Mouse (Mus musculus) heart, embryonic 15.5 days (tissue): Measurements from ENCODE around the gene Cobll1. TPM values are rescaled to one million over a fixed set of nuclear protein-coding genes. Genes with fewer than 3 reads are reported as not detected.

Experiments
- ATAC-seq: fragments of 200-750 bp; cut with Nextera tagmentation; replicated peaks from 2 replicates; pipeline ENCODE4 v1.8.0; 2017; ENCODE audit warnings: low read depth, moderate TSS enrichment; ENCODE audit not compliant: insufficient number of reproducible peaks, insufficient read depth, low FRiP score
- H3K27ac ChIP-seq: fragments of 300-500 bp; sonication (generic); 2 replicates; pipeline ENCODE4 v1.5.1; 2015; ENCODE audit warnings: mild to moderate bottlenecking, inconsistent platforms
- H3K27me3 ChIP-seq: fragments of 300-500 bp; sonication (generic); 2 replicates; pipeline ENCODE4 v1.6.1; 2015; ENCODE audit warnings: inconsistent platforms
- H3K36me3 ChIP-seq: fragments of 300-500 bp; sonication (generic); 2 replicates; pipeline ENCODE4 v1.6.1; 2015; ENCODE audit warnings: mild to moderate bottlenecking, inconsistent platforms
- H3K4me1 ChIP-seq: fragments of 300-500 bp; sonication (generic); replicated peaks from 2 replicates; pipeline ENCODE4 v1.6.1; 2015; ENCODE audit warnings: inconsistent platforms
- H3K4me2 ChIP-seq: fragments of 300-500 bp; sonication (generic); 2 replicates; pipeline ENCODE4 v1.6.1; 2015; ENCODE audit warnings: inconsistent platforms, mild to moderate bottlenecking, moderate library complexity
- H3K4me3 ChIP-seq: fragments of 300-500 bp; sonication (generic); 2 replicates; pipeline ENCODE4 v1.5.1; 2015; ENCODE audit warnings: mild to moderate bottlenecking, inconsistent platforms
- H3K9ac ChIP-seq: fragments of 300-500 bp; sonication (generic); 2 replicates; pipeline ENCODE4 v1.6.1; 2015; ENCODE audit warnings: mild to moderate bottlenecking, inconsistent platforms
- H3K9me3 ChIP-seq: fragments of 300-500 bp; sonication (generic); replicated peaks from 2 replicates; pipeline ENCODE4 v1.6.1; 2016; ENCODE audit warnings: inconsistent platforms
- WGBS: fragments of 180-500 bp; shearing (Covaris S2); methylation state at CpG from one replicate; pipeline ENCODE4 v1.1.7; 2015; ENCODE audit warnings: mixed read lengths; 5-methylcytosine and 5-hydroxymethylcytosine counted together
- polyA plus RNA-seq: library from polyadenylated mRNA; unstranded; fragments of >200 nt; fragmentation: Nextera tagmentation; extraction: Ambion mirVana; gene quantifications from 2 replicates; pipeline ENCODE4 v1.2.1, GENCODE M21; 2015

Gene Cobll1
- polyA plus RNA-seq, 1 experiment from 2014 or later, result 9.9 TPM

- no peaks in the 10 kb centered on the region for H3K27me3 ChIP-seq
- no peak overlapping the region for H3K27ac ChIP-seq
- peaks cover 11% of the 10 kb centered on the region for H3K4me1 ChIP-seq
- ATAC-seq, result no peak
- no peak overlapping the region for H3K4me3 ChIP-seq
- H3K4me2 ChIP-seq, result no peak overlapping the region
- H3K9me3 ChIP-seq, result no peaks in the 10 kb centered on the region
- no peaks in the 10 kb centered on the region for H3K36me3 ChIP-seq
- WGBS, result 63% methylated on average over 2 of the region's 2 CpGs
- H3K9ac ChIP-seq, result no peak overlapping the region
These were observed 122.6 kb downstream of the Cobll1 start for GRCm38 (mm10) chr2:65116428-65117125.

- no peak overlapping the region for H3K27ac ChIP-seq
- no peak for ATAC-seq
These were observed 126.0 kb downstream of the Cobll1 start for GRCm38 (mm10) chr2:65113191-65113590.

GRCm38 (mm10) chr2:65104569-65104968 is 134.6 kb downstream of the Cobll1 start:
- no peak overlapping the region for H3K4me3 ChIP-seq
- 88% methylated on average over 6 of the region's 6 CpGs for WGBS
- peaks cover 3% of the 10 kb centered on the region; the same call in 1 of the 2 replicates for H3K36me3 ChIP-seq
- H3K4me2 ChIP-seq, result no peak overlapping the region
- H3K9ac ChIP-seq, result no peak overlapping the region
- no peaks in the 10 kb centered on the region for H3K27me3 ChIP-seq
- no peaks in the 10 kb centered on the region for H3K9me3 ChIP-seq
- no peak overlapping the region for H3K27ac ChIP-seq
- H3K4me1 ChIP-seq, result no peaks in the 10 kb centered on the region
- ATAC-seq, result no peak

More at GRCm38 (mm10) chr2:65113191-65113590, 126.0 kb downstream of the Cobll1 start:
- Histone ChIP-seq H3K4me1 (peaks cover 6% of the 10 kb centered on the region; the same call in 1 of the 2 replicates), H3K9ac (no peak overlapping the region), H3K4me2 (no peak overlapping the region), H3K27me3 (no peaks in the 10 kb centered on the region), H3K4me3 (no peak overlapping the region), H3K36me3 (no peaks in the 10 kb centered on the region), H3K9me3 (no peaks in the 10 kb centered on the region)
- WGBS, result 78% methylated on average over 4 of the region's 4 CpGs

- ATAC-seq, result no peak
- Histone ChIP-seq H3K4me2 (no peak overlapping the region), H3K9me3 (no peaks in the 10 kb centered on the region), H3K4me3 (no peak overlapping the region), H3K4me1 (no peaks in the 10 kb centered on the region), H3K9ac (no peak overlapping the region), H3K27me3 (no peaks in the 10 kb centered on the region), H3K36me3 (peaks cover 3% of the 10 kb centered on the region; the same call in 1 of the 2 replicates), H3K27ac (no peak overlapping the region)
- 63% methylated on average over 3 of the region's 3 CpGs for WGBS
These were observed 135.4 kb downstream of the Cobll1 start for GRCm38 (mm10) chr2:65103801-65104200.

- WGBS, result 82% methylated on average over 2 of the region's 2 CpGs
- Histone ChIP-seq H3K4me1 (no peaks in the 10 kb centered on the region), H3K4me3 (no peak overlapping the region), H3K27ac (no peak overlapping the region), H3K9ac (no peak overlapping the region), H3K27me3 (no peaks in the 10 kb centered on the region), H3K9me3 (no peaks in the 10 kb centered on the region), H3K36me3 (no peaks in the 10 kb centered on the region), H3K4me2 (no peak overlapping the region)
- ATAC-seq, result no peak
These were observed 137.8 kb downstream of the Cobll1 start for GRCm38 (mm10) chr2:65101388-65101787.

GRCm38 (mm10) chr2:65100001-65100400 is 139.2 kb downstream of the Cobll1 start:
- H3K9me3 ChIP-seq, result no peaks in the 10 kb centered on the region
- H3K9ac ChIP-seq, result no peak overlapping the region
- H3K27me3 ChIP-seq, result no peaks in the 10 kb centered on the region
- no peak for ATAC-seq
- H3K4me1 ChIP-seq, result peaks cover 6% of the 10 kb centered on the region
- 80% methylated on average over 1 of the region's 1 CpGs for WGBS
- H3K4me2 ChIP-seq, result no peak overlapping the region
- H3K4me3 ChIP-seq, result no peak overlapping the region
- H3K36me3 ChIP-seq, result no peaks in the 10 kb centered on the region
- H3K27ac ChIP-seq, result no peak overlapping the region

GRCm38 (mm10) chr2:65095571-65095970 is 143.6 kb downstream of the Cobll1 start:
- H3K4me3 ChIP-seq, result no peak overlapping the region
- peaks cover 15% of the 10 kb centered on the region for H3K4me1 ChIP-seq
- H3K27me3 ChIP-seq, result no peaks in the 10 kb centered on the region
- no peak overlapping the region for H3K4me2 ChIP-seq
- H3K36me3 ChIP-seq, result no peaks in the 10 kb centered on the region
- H3K27ac ChIP-seq, result peak overlapping the region; percentile 58
- H3K9ac ChIP-seq, result no peak overlapping the region
- 40% methylated on average over 6 of the region's 6 CpGs for WGBS
- ATAC-seq, result peak; percentile 77
- H3K9me3 ChIP-seq, result no peaks in the 10 kb centered on the region

- Histone ChIP-seq H3K4me2 (no peak overlapping the region), H3K27me3 (no peaks in the 10 kb centered on the region), H3K9me3 (no peaks in the 10 kb centered on the region), H3K4me1 (peaks cover 15% of the 10 kb centered on the region), H3K36me3 (no peaks in the 10 kb centered on the region), H3K9ac (no peak overlapping the region), H3K27ac (peak overlapping the region; percentile 69), H3K4me3 (no peak overlapping the region)
- 54% methylated on average over 2 of the region's 2 CpGs for WGBS
- no peak for ATAC-seq
These were observed 145.2 kb downstream of the Cobll1 start for GRCm38 (mm10) chr2:65093990-65094389.

- H3K4me3 ChIP-seq, result no peak overlapping the region
- no peaks in the 10 kb centered on the region for H3K36me3 ChIP-seq
- H3K9ac ChIP-seq, result no peak overlapping the region
- 75% methylated on average over 2 of the region's 2 CpGs for WGBS
- no peaks in the 10 kb centered on the region for H3K9me3 ChIP-seq
- no peak overlapping the region for H3K27ac ChIP-seq
- H3K4me1 ChIP-seq, result peaks cover 19% of the 10 kb centered on the region
- H3K4me2 ChIP-seq, result no peak overlapping the region
- no peak for ATAC-seq
- no peaks in the 10 kb centered on the region for H3K27me3 ChIP-seq
These were observed 148.2 kb downstream of the Cobll1 start for GRCm38 (mm10) chr2:65090986-65091385.

GRCm38 (mm10) chr2:65087197-65087596 is 152.0 kb downstream of the Cobll1 start:
- Histone ChIP-seq H3K4me1 (peaks cover 5% of the 10 kb centered on the region), H3K4me2 (no peak overlapping the region), H3K9me3 (no peaks in the 10 kb centered on the region), H3K27ac (no peak overlapping the region), H3K9ac (no peak overlapping the region), H3K4me3 (no peak overlapping the region), H3K36me3 (no peaks in the 10 kb centered on the region), H3K27me3 (no peaks in the 10 kb centered on the region)
- WGBS, result 69% methylated on average over 3 of the region's 3 CpGs
- no peak for ATAC-seq

- ATAC-seq, result no peak
- Histone ChIP-seq H3K4me3 (no peak overlapping the region), H3K4me2 (no peak overlapping the region), H3K9ac (no peak overlapping the region), H3K36me3 (no peaks in the 10 kb centered on the region), H3K4me1 (peaks cover 5% of the 10 kb centered on the region; the same call in 1 of the 2 replicates), H3K27me3 (no peaks in the 10 kb centered on the region), H3K9me3 (no peaks in the 10 kb centered on the region), H3K27ac (no peak overlapping the region)
These were observed 155.8 kb downstream of the Cobll1 start for GRCm38 (mm10) chr2:65083411-65083810.

GRCm38 (mm10) chr2:65077544-65077943 is 161.7 kb downstream of the Cobll1 start:
- 84% methylated on average over 3 of the region's 3 CpGs for WGBS
- no peak overlapping the region for H3K27ac ChIP-seq
- no peak overlapping the region for H3K4me3 ChIP-seq

More at GRCm38 (mm10) chr2:65077544-65077943, 161.7 kb downstream of the Cobll1 start:
- Histone ChIP-seq H3K9ac (no peak overlapping the region), H3K27me3 (no peaks in the 10 kb centered on the region), H3K9me3 (no peaks in the 10 kb centered on the region), H3K36me3 (no peaks in the 10 kb centered on the region), H3K4me1 (no peaks in the 10 kb centered on the region; the same call in 1 of the 2 replicates), H3K4me2 (no peak overlapping the region)
- ATAC-seq, result no peak
